In the genomic region with DNA sequence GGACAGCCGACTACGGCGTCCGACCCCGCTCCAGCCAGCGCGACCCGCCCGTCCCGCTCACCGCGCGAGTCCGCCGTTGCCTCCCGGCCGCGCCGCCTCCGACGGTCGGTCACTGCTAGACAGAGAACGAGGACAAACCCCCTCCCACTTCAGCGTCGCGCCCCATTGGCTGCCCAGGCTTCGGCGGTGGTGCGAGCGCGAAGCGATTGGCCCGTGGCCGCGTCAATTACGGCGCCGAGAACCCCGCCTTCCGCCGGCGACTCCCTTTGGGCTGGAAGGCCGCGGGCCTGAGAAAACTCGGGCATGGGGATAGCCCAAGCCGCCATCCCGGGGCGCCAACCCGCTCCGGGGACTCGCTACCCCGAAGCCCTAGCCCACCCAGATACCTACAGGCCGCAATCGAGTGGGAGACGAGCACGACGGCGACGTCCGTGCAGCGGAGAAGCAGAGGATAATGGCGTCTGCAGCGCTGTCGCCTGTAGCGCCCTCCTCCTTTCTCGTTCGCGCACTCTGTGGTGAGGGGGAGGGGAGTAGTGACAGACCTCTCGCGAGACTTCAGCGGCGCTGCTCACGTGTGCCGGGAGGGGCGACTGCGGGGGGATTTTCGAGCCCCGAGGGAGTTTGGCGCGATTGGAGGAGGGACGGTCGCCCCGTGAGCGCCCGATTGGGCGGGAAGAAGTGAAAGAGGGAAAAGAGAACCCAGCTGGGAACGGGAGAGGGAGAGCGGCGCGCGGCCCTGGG, we compare ENCODE assay signal across 8 mouse cellular contexts. TPM values are rescaled to one million over a fixed set of nuclear protein-coding genes. Genes with fewer than 3 reads are reported as not detected.
DNase-seq lines count a peak whose midpoint lies in the region; ATAC-seq lines count a peak whose summit lies in the region.

A gene (plus strand): TSS at position 246 of the 741 bp plus-strand sequence.

- ATAC-seq in frontal cortex, adult (ENCODE audit: low TSS enrichment) = peak; percentile 94

- peak within 1 kb of the TSS; percentile 98 for H3K4me3 ChIP-seq in hindbrain, embryonic 10.5 days

- DNase-seq in MEL-GATA-1-ER (ENCODE audit: extremely low read depth, low read depth) = peak; percentile 93
- DNase-seq in cerebellum, adult 8-10 months = peak; percentile 99
- peak; percentile 98 for DNase-seq in hindbrain, embryonic 10.5 days (ENCODE audit: low spot score)
- peak; percentile 99 for DNase-seq in layer of hippocampus, postnatal 10 days (ENCODE audit: low spot score in 2 of 2)
- DNase-seq in lung, postnatal 10 days = peak; percentile 99
- DNase-seq in ovary, postnatal 36 days (ENCODE audit: low spot score) = peak; percentile 98
- peak; percentile 99 for DNase-seq in thymus, postnatal 25 days

- no peaks in the 10 kb centered on the region for H3K9me3 ChIP-seq in hindbrain, embryonic 10.5 days

- H3K4me1 ChIP-seq in hindbrain, embryonic 10.5 days (replicated peaks) = peaks cover 15% of the 10 kb centered on the region; the same call in 1 of the 2 replicates

- no peaks in the 10 kb centered on the region for H3K27me3 ChIP-seq in hindbrain, embryonic 10.5 days (ENCODE audit: insufficient read depth, poor library complexity, severe bottlenecking)

- under 1% methylated on average over 91 of the region's 91 CpGs for WGBS in hindbrain, embryonic 10.5 days

- peak within 1 kb of the TSS; percentile 100 for H3K27ac ChIP-seq in hindbrain, embryonic 10.5 days

- H3K36me3 ChIP-seq in hindbrain, embryonic 10.5 days = peaks cover 37% of the 10 kb centered on the region

RNA-seq across cellular contexts. Expression of the gene that starts here (rescaled TPM):
- 24.1 and 28.2 TPM in 2 replicates for polyA plus RNA-seq in hindbrain, embryonic 10.5 days (2016; fragmentation: Nextera tagmentation; extraction: Ambion mirVana)
- 10 to 100 TPM; 14.5 to 15.2 TPM for total RNA-seq in layer of hippocampus, postnatal 10 days (2021)

Comparison
In these comparisons a context has a peak if more than half of its experiments do, and no peak if none do; other contexts are left out.
1. Peak in every context shown above with its lines: DNase-seq, ATAC-seq, H3K4me3 ChIP-seq and H3K27ac ChIP-seq.